Mouse (Mus musculus): ENCODE results near the gene Ulk4.

Gene Ulk4

DNA sequence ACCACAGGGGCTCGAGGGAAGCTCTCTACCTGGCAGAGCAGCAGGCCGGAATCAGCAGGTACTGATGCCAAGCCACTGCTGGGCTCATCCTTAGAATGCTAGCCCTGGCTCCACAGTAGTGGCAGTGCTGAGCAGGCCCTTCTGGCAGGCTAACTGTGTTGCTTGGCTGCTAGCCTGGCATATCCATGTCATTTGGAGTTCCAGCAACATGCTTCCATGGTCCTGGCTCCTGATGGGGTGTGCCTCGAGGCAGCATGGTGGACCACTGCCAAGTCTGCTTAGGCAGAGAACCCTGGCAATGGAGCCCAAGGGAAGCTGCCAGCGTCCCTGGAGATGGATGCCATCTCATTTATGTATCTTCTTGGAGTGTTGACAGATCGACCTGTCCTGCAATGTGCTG lies 169.4 kb downstream of the Ulk4 start:
- peak; percentile 81 for DNase-seq (ENCODE audit: low read depth)

DNA sequence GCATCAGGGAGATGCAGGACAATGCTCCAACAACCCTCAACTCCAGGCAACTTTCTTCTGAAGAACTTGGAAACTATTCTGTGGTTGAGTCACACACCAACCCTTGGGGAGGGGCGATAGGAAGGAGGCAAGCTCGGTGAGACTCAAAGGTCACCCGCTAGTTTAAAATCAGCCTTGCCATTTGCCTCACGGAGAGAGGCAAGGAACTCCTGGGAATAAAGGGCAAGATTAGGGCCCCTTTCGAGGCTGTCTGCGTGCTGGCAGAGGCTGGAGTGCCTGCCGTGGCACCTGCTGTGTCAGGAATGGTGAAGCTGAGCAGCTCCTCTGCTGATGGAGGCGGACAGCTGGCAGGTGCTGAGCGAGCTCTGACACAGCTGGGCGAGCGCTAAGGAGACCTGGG lies 169.9 kb downstream of the Ulk4 start:
- peak; percentile 56 for DNase-seq (ENCODE audit: low read depth)

DNA sequence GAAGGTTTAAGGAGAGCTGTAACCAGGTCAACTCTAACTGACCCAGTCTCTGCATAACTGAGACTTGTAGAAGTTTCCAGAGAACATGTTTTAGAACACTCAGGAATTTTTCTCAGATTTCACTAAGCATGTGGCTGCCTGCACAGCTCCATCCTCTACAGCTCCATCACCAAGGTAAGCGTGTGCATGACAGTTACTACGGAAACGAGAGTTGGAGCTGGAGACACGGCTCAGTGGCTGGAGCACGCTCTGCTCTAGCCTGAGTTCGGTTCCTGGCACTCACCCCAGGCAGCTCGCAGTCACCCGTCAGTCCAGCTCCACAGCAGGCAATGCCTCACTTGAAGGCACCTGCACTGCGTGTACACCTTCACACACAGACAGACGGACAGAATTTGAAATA lies 175.5 kb downstream of the Ulk4 start:
- DNase-seq (ENCODE audit: low read depth) = no peak

DNA sequence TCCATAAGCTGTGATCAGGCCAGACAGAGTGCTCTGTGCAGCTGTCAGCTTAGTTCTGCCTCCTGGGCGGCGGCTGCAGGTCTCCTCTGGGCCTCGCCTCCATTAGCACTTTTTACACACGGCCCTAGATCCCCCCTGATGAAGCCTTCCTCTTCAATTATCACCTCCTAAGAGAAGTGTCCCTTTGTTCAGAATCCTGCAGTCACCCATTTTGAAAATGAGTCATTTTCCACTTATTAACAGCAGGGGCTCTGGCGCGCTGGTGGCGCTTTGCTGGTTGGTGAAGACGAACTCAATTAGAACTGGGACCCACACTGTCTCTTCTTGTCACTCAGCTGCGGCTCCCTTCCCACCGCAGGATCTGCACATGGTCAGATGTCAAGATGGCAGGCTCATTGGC lies 177.5 kb downstream of the Ulk4 start:
- no peak for DNase-seq (ENCODE audit: low read depth)

DNA sequence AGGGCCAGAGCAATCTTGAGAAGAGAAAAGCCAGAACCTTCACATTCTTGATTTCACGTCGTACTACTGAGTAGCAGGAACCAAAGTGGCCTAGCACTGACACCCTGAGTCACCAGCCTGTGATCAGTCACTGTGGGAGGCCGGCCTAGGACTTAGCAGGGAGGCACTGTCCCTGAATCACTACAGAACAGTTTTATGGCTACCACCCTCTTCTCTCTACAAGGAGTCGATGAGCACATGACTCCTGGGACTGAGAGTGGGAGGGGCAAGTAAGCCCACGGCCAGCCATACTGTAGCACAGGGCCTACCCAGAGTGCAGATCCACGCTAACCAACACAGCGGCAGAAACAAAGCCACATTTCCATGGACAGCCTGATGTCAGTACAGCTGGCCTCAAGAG lies 183.2 kb downstream of the Ulk4 start:
- DNase-seq (ENCODE audit: low read depth) = peak; percentile 33

DNA sequence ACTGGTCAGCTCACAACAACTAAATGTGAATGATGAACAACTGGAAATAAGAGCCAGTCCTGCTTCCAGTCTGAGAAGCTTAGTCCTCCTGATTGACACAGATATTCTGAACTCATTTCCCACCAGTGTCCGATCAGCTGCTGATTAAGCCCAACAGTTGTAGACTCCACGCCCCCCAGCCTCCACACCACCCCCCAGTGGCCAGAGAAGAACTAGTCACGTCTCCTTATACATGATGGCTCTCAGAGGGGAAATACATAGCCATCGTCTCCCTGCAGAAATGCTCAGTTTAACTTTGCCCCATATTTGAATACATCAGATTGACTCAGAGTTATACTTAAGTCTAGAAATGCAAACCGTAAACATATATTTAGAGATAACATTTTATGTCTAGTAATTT lies 184.4 kb downstream of the Ulk4 start:
- peak; percentile 9 for DNase-seq (ENCODE audit: low read depth)

DNA sequence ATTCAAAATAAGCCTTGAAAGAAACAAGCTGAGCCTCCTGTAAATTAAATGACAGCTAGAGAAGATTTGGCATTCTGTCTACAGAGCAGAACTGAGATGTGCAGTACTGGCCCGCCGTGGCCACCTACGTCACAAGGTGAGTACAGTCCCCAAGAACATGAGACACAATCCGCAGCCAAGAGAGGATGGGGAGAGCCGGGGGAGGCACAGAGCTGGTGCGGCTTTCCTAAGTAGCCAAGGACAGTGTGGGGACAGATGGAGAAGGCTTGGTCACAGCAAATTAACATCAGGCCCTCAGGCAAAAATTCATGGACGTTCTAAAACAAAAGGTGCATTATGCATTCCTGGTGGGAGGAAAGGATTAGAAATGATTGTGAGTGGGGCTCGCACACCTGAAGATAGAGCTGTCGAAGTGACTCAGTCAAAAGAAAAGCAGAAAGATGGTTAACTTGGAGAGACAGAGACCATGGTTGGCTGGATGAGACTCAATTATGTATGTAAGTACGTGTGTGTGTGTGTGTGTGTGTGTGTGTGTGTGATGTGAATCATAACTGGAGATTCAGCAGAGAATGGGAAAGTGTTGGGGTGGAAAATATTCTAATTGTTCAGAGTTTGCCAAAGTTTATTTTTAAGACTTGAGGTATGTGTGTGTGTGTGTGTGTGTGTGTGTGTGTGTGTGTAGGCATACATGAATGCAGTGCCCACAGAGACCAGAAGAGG lies 185.8 kb downstream of the Ulk4 start:
- DNase-seq (ENCODE audit: low read depth) = no peak

DNA sequence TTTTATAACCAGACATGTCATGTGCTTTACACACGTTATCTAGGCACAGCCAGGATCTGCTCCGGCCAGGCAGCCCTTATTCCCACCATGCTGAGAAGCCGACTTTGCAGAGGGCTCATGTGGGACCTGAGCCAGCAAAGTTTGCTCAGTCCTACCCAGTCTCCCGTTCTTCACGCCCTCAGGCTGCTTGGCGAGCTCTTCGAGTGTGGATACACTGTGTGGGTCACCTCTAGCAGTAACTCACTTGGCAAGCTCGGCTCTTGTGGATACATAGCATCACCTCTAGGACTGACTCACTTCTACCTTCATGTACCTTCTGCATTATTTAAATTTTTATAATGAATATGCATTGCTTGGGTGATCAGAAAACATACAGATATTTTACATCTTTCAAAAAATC lies 189.3 kb downstream of the Ulk4 start:
- peak; percentile 58 for DNase-seq (ENCODE audit: low read depth)

DNA sequence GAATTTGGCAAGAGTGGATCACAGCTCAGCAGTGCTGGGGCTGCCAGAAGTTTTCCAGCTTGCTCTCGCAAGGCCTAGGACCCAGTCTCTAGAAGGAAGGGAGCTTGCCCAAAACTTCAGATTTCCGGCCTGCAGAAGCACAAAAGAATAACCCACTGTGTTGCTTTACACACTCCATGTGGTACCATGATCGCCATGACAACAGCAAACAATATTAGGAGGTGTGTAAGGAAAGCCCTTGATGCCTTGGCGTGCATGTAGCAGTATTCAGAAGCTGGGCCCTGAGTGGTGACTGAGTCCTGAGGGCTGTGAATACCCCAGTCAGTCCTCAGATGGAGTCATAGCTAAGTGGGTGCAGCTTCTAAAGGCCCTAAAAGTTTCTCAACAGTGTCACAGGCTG lies 192.8 kb downstream of the Ulk4 start:
- DNase-seq (ENCODE audit: low read depth) = no peak

DNA sequence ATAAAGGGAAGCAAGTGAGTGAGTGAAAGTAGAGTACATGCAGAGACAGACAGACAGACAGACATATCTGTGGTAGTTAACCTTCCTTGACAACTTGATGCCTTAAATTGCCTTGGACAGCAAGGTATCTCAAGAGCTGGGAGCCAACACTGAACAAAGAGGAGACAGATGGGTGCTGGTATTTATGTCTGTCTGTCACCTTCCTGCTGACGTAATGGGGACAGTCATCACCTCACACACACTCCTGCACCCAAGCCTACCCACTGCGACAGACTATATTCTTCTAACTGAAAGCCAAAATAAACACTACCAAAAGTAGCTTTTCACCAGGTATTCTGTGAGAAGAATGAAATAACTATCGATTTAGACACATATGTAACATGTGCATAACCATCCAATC lies 196.2 kb downstream of the Ulk4 start:
- no peak for DNase-seq (ENCODE audit: low read depth)

DNA sequence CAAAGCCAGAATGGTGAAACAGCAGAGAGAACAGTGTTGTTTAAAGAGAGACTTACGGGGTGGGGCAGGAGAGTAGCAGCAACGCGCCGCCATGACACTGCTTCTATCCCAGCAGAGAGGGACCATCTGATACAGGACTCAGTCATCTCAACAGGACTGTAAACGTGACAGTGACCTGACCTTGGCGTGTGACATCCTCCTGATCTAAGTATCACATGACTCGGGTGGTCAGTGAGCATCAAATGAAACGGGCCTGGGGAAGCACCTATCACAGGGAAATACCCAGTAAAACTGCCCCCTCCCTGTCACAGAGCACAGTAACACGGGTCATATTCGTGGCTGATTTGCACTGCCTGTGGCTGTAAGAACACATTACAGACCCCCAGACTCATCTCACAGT lies 196.6 kb downstream of the Ulk4 start:
- DNase-seq (ENCODE audit: low read depth) = no peak

DNA sequence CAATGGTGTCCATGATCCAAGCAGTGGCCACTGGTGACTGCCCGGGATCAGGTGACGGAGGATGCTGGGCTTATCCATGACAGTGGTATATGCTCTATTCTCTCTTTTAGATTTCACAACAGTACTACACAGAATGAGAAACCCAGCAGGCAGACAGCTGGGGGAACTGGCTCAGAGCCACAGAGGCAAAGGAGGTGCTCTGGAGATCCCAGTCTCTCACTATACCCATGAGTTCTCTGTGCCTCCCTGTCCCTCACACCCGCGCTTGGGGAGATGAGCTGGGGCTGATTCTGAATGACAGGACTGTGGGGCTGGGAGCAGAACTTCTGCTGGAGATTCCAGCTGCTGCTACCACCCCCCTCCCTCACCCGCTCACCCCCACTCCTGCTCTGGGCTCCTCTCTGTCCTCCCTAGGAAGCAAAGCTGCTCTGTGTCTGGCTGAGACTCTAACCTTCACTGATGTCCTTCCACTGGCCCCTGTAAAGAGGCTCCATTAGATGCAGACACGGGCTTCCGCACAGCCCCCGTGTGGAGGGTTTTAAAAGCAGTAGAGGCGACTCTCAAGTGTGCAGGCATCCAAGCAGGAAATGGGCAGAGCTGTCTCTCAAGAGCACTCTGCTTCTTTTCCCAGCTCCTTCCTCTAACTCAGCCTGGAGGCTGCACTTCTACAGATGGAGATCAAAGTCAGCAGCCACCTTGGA lies 197.5 kb downstream of the Ulk4 start:
- DNase-seq (ENCODE audit: low read depth) = peak; percentile 19

DNA sequence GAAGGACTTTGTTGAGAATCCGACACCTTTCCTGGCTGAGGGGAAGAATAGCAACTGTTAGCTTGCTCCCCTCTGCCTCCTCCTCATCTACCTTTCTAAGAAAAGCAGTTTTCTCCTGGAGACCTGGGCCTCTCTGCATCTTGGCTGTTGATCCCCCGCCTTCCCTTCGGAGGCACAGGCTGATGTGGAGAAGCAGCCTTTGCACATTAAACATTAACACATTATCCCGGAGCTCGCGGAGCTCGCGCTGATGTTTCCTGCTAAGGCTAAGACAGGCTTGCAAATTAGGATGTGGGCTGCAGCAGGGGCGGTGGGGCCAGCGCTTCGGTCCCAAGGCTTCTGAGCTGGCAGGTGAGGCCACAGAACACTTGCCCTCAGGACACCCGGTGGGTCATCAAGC lies 200.7 kb downstream of the Ulk4 start:
- no peak for DNase-seq (ENCODE audit: low read depth)

DNA sequence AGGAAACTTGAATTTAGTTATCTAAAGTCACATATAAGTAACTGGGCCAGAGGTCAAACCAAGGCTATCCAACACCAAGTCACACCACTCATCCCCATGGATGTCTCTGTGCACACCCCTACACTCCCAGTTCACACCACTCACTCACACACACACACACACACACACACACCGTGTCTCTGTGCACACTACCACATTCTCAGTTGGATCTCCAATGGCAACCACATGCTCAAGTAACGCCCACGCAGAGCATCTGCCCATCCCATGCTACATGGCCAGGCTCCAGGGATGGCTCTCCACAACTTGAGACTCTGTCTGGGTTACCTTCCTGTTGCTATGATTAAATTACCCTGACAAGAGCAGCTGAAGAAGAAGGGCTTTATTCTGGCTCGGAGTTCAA lies 201.8 kb downstream of the Ulk4 start:
- DNase-seq (ENCODE audit: low read depth) = no peak

DNA sequence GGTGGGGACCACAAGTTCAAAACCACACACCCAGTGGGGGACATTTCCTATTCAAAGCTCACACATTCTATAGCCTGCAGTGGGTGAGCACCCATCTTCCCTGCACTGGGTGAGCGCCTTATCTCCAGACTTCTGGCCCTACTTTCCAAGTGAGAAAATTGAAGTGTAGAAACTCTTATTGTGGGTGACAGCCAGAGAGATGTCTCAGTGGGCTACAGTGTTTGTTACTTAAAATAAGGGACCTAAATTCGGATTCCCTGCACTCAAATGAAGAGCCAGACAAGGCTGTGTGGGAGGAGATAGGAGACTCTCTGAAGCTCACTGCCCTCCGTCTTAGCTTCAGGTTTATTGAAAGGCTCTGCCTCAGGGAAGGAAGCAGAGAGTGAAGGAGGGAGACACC lies 202.3 kb downstream of the Ulk4 start:
- DNase-seq (ENCODE audit: low read depth) = no peak

DNA sequence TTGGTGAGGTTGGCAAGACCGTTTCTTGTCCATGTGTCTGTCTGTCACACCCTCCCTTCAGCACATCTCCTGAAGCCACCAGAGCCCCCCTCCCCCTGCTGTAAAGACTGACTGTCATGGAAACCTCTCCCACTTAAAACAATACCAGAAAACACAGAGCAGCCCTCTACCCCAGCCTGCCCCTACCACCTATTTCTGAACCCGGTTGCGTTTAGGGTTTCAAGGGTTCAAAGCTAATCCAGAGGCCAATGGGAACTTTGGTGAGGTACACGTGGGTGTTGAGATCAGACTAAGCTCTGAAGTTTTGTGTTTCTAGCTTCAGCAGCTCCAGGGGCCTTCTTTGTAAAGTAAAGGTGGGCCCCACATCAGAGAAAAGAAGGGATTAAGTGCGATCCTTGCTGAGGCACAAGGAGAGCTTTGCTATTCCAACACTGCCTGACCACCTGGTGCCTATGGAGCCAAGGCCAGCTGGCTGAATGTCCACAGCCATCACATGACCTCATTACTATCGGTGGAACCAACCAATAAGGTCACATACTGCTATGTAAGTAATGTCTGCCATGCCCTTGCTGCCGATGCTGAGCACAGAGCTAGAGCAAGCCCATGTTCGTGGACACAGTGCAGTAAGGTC lies 204.8 kb downstream of the Ulk4 start:
- no peak for DNase-seq (ENCODE audit: low read depth)

DNA sequence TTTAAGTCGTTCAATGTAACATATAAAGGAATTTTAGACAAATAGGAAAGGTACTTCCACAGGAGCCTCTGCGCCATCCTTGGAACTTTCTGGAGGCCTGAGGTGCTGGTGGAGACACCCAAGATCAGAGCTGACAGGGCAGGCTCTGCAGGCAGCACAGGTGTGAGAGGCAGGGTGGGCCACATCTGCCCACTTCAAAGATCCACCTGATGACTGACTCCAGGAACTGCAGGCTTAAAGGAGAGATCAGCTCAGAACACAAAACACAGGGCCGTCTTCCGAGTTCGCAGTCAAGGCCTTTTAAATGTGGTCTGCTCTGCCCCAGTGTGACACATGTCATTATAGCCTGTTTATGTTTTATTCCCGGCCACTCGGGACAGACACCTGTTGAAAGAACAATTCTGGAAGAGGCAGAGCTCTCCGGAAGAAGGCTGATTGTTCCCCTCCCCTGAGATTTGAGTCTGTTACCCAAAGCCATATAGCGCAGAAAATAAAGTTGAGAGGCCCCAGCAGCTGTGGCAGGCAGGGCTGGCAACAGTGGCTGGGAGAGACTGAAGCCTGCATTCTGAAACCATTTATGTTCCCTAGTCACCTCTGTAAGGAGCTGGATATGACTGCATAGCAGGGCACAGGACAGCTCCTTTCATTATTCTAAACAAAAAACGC lies 205.4 kb downstream of the Ulk4 start:
- DNase-seq (ENCODE audit: low read depth) = no peak

DNA sequence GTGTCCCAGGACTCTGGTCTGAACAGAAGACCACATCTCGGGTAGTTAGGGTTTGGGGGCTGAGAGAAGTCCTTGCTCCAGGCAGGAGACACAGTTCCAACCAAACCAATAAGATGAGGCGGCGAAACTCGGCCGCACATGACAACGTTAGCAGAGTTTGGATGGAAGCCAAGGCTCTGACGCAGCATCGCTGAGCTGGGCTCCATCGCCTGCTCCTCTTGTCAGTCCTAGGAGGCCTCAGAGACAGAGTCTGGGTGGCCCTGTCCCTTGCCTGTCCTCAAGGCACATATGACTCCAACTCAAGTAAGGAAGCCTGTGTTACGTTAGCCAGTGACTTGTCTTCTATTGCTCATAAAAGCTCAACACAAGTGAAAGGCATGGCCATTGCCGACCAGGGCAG lies 205.9 kb downstream of the Ulk4 start:
- DNase-seq (ENCODE audit: low read depth) = no peak

DNA sequence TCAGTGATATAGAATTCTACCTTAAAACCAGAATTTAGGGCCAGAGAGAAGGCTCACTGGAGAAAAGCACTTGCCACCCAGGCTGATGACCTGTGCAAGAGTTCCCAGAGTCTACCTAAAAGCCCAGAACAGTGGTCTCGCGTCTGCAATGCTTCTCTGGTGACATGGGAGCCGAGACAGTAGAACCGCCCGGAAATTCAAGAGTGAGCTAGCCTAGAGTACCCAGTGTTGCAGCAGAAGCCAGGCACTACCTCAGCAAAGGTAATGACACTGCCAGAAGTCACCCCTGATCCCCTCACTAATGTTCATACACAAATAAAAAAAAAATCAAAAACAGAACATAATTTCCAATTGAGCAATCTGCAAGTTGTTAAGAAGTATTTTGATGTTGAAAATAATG lies 208.9 kb downstream of the Ulk4 start:
- no peak for DNase-seq (ENCODE audit: low read depth)

DNA sequence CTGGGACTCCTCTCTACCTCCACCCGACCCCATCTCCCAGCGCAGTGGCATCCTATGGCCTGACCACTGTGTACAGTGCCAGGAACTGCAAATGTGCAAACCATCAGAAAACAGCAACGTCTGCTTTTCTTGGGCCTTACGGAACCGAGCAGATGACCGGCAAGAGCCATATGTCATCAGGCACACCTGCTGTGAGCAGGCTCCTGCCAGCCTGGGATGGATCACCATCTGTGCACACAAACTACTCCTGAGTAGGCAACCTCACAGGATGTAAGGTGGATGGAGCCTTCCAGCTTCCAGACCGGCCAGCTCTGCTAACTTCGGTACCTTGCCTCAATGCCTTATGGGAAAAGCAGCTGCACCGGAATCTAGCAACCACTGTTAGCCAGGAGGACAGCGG lies 210.0 kb downstream of the Ulk4 start:
- DNase-seq (ENCODE audit: low read depth) = no peak

DNA sequence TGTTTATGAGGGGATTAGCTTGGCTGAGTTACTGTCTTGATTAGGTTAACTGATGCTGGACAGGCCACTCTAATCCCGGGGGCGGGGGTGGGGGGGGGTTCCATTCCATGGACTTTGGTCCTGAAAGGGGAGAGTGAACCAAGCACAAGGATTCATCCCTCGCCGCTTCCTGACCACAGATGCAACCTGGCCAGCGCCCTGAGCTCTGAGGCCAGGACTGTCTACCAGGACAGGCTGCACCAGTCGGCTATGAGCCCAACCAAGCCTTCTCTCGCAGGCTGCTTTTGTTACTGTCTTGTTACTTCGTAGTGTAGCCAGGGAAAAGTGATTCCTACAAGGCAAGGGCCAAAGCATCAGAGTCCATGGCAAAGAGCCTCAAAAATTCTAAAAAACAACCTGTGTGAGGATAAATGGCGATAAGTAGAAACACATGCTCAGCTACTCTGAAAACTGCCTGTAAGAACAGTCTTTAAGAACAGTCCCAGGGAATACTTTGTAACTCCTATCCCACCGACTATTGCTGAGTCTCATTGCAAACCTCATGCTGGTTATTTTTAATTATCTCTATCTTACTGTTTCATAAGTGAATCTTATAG lies 211.5 kb downstream of the Ulk4 start:
- DNase-seq (ENCODE audit: low read depth) = peak; percentile 22

DNA sequence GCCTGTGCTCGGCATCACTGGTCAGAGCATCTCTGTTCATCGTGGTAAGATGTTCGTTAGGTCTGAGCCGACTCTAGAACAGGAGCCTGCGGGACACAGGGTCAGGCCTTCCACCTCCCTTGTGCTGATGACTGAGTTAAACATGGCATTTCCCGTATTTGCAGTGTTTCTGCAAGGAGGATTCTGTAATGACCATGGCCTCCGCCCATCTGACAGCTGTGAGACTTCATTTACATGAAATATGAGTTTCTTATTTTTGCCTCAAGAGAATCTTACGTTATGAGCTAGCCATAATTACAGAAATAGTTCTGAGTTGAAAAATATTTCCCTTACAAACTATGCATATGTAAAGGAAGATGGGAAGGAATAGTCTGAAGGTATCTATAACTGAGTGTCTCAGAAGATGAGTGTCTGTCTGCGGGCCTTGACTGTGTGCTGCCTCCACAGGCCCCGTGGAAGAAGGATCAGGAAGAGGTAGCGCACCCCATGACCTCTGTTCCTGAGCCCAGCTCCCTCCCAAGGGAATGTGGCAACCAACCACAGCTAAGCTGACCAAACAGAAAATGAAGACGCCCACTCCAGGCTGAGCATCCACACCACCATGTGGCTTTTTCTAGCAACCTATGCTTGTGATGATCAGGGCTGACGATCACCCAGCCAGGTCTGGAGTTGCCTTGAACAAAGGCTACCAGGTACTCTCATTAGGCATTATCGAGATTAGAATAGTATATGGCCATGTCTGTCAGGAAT lies 212.2 kb downstream of the Ulk4 start:
- no peak for DNase-seq (ENCODE audit: low read depth)
